Mouse (Mus musculus): ENCODE measurements around the gene Rpl29.

Gene Rpl29

DNA sequence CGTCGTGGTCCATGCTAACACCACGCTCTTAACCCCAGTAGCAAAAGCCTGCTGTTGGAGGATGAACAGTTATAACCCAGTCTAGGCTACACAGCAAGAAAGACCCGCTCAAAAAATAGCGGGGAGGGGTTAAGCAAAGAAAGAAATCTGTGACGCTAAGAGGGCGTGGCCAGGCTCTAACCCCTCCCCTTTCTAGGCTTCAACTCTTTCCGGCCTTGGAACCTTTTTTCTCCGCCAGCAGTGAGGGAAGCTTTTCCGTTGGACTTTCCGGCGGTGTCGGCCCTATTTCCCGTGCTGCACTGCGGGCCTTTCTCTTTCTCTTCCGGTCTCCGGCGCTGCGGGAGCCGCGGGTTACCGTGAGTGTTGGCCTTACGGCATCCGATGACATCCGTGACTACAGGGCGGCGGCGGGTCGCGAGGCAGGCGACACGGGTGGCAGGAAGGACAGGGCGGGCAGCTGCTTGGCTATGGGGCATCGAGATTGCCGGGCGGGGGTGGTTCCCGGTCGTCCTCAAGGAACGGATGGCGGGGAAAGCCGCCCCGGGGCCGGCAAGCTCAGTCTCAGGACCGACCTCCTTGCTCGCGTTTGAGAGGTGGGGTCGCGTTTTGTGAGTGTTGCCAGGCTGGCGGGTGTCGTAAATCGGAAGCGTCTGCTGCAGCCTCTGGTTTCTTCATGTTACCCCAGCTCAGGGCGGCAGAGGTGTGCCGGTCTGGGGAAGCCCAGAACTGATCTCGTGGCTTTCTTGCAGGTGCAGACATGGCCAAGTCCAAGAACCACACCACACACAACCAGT lies at the start of gene Rpl29:
TSS of gene Rpl29 (plus strand) at position 234 of the 794 bp plus-strand sequence.
- DNase-seq: peak; percentile 94

GRCm38 (mm10) chr9:106386181-106386864 lies 42.9 kb upstream of the Rpl29 start:
- no peak for DNase-seq

DNA sequence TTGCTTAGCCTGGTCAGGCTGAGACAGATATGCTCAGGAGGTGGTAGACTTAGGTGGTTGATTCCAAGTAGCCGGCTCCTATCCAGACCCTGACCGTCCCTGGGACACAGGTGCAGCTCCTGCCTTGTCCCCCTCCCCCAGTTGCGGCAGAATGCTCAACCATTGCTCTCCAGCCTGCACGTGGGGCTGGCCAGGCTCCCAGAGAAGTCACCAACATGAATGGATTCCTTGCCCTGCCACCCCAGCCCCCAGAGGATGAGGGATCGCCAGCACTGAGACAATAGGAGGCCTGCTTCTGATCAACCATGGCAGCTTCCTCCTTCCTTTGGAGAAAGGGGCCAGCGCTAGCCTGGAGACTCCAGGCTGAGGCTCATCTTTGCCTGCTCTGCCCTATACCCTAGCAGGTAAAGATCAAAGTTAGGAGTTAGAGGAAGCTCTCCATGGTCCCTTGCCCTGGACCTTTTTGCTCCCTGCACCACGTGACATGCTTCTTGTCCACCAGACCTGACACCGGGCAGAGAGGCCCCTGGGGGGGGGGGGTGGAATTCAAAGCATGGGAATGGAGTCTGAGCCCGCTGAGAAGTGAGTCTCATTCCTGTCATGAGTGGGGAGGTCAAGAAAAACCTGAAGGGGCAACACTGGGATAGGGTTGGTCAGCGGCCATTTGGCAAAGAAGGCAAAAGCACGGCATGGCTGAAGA lies 36.3 kb upstream of the Rpl29 start:
- DNase-seq: no peak

- DNase-seq: no peak
These were observed 35.7 kb upstream of the Rpl29 start for GRCm38 (mm10) chr9:106393548-106393947.

GRCm38 (mm10) chr9:106394649-106395602 lies 34.3 kb upstream of the Rpl29 start:
- peak; percentile 44 for DNase-seq

DNA sequence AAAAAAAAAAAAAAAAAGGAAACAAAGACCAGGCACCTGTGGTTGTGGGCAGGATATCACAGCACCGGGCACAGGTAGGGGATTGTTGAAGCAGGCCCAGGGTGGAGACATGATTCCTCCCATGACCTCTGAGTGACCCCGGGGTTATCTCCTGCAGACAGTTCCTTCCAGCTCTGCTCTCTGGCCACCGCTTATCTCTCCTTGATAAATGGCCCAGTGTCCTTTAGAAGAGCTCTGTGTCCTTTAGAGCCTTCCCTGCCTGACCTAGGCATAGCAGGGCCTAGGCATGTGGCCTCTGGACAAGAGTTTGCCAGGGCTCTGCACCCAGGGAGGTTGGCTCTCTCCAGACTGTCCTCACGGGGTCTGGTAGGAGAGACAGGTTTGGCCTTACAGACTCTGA lies 31.5 kb upstream of the Rpl29 start:
- peak; percentile 73 for DNase-seq

GRCm38 (mm10) chr9:106398667-106399311 lies 30.5 kb upstream of the Rpl29 start:
- peak; percentile 75 for DNase-seq

- peak; percentile 51 for DNase-seq
These were observed 29.4 kb upstream of the Rpl29 start for GRCm38 (mm10) chr9:106399808-106400207.

- DNase-seq: peak; percentile 45
These were observed 27.1 kb upstream of the Rpl29 start for GRCm38 (mm10) chr9:106402149-106402548.

- DNase-seq: no peak
These were observed 26.5 kb upstream of the Rpl29 start for GRCm38 (mm10) chr9:106402607-106403375.

- DNase-seq: no peak
These were observed 24.0 kb upstream of the Rpl29 start for GRCm38 (mm10) chr9:106405275-106405674.

- DNase-seq: no peak
These were observed 22.7 kb upstream of the Rpl29 start for GRCm38 (mm10) chr9:106406443-106407078.

DNA sequence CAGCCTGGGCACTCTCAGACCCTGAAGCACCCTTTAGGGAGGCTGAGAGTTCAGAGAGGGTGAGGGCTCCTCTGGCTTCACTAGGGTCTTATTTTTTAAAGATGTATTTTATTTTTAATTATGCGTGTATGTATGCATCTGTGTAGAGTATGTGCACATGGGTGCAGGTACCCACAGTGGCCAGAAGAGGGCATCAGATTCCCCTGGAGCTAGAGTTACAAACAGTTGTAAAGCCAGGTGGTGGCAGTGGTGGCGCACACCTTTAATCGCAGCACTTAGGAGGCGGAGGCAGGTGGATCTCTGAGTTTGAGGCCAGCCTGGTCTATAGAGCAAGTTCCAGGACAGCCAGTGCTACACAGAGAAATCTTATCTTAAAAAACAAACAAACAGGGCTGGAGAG lies 20.2 kb upstream of the Rpl29 start:
- DNase-seq: no peak

- no peak for DNase-seq
These were observed 19.1 kb upstream of the Rpl29 start for GRCm38 (mm10) chr9:106410086-106410650.

DNA sequence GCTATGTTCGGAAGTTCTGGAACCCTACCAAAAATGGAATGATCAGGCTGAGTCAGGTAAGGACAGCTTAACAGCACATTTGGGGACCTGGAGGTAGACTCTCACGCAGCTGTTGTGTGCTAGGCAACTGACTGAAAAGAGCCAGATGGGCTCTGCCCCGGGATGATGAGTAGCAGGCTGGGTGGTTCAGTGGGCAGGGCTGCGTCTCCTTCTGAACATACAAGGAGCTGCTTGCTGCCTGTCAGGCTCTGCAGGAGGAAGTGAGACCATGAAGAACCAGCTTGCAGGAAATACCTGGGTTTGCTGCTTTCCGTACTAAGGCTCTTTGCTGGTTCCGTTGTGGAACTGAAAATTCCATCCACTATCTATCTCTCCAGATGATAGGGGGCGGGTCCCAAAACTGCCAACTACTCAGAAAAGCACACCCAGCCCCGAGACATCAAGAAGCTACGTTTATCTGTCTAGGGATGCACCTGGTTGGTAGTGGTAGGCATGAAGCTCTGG lies 18.1 kb upstream of the Rpl29 start:
- peak; percentile 82 for DNase-seq

- DNase-seq: peak; percentile 74
These were observed 17.5 kb upstream of the Rpl29 start for GRCm38 (mm10) chr9:106411729-106412128.

GRCm38 (mm10) chr9:106412210-106412609 lies 17.0 kb upstream of the Rpl29 start:
- DNase-seq: no peak

GRCm38 (mm10) chr9:106413606-106414005 lies 15.6 kb upstream of the Rpl29 start:
- DNase-seq: no peak

- DNase-seq: no peak
These were observed 12.4 kb upstream of the Rpl29 start for GRCm38 (mm10) chr9:106416826-106417225.

All from liver (tissue).